Mouse (Mus musculus) kidney, embryonic 16.5 days (tissue): ENCODE results near the gene Mier3. TPM values are rescaled to one million over a fixed set of nuclear protein-coding genes. Genes with fewer than 3 reads are reported as not detected.

Experiments used
- ATAC-seq: fragments of 200-750 bp; cut with Nextera tagmentation; 2 replicates; pipeline ENCODE4 v1.8.0; 2017; ENCODE audit warnings: moderate TSS enrichment; ENCODE audit not compliant: low FRiP score, low TSS enrichment
- H3K27ac ChIP-seq: fragments of 300-500 bp; sonication (generic); 2 replicates; pipeline ENCODE4 v1.5.1; 2014; ENCODE audit warnings: low read length
- H3K27me3 ChIP-seq: fragments of 300-500 bp; sonication (generic); 2 replicates; pipeline ENCODE4 v1.6.1; 2014; ENCODE audit warnings: low read length, control low read depth, mixed read lengths; ENCODE audit not compliant: insufficient read depth
- H3K36me3 ChIP-seq: fragments of 300-500 bp; sonication (generic); 2 replicates; pipeline ENCODE4 v1.6.1; 2014; ENCODE audit warnings: low read length, control low read depth, mixed read lengths; ENCODE audit not compliant: insufficient read depth
- H3K4me1 ChIP-seq: fragments of 300-500 bp; sonication (generic); 2 replicates; pipeline ENCODE4 v1.6.1; 2014; ENCODE audit warnings: low read length, control low read depth, mixed read lengths; ENCODE audit not compliant: insufficient read depth
- H3K4me2 ChIP-seq: fragments of 300-500 bp; sonication (generic); replicated peaks from 2 replicates; pipeline ENCODE4 v1.6.1; 2014; ENCODE audit warnings: low read depth, low read length
- H3K4me3 ChIP-seq: fragments of 300-500 bp; sonication (generic); 2 replicates; pipeline ENCODE4 v1.5.1; 2014; ENCODE audit warnings: mild to moderate bottlenecking, low read length
- H3K9ac ChIP-seq: fragments of 300-500 bp; sonication (generic); replicated peaks from 2 replicates; pipeline ENCODE4 v1.6.1; 2014; ENCODE audit warnings: low read length
- H3K9me3 ChIP-seq: fragments of 300-500 bp; sonication (generic); 2 replicates; pipeline ENCODE4 v1.6.1; 2016; ENCODE audit warnings: low read length, control low read depth
- WGBS: fragments of 180-500 bp; shearing (Covaris S2); extraction: QIAGEN DNeasy Blood & Tissue Kit; methylation state at CpG from one replicate; pipeline ENCODE4 v1.1.7; 2014; 5-methylcytosine and 5-hydroxymethylcytosine counted together
- polyA plus RNA-seq: library from polyadenylated mRNA; unstranded; fragments of >200 nt; fragmentation: Nextera tagmentation; extraction: Ambion mirVana; gene quantifications from 2 replicates; pipeline ENCODE4 v1.2.1, GENCODE M21; 2015

Mier3 gene
- polyA plus RNA-seq, 1 experiment from 2014 or later: 18.3 TPM

DNA sequence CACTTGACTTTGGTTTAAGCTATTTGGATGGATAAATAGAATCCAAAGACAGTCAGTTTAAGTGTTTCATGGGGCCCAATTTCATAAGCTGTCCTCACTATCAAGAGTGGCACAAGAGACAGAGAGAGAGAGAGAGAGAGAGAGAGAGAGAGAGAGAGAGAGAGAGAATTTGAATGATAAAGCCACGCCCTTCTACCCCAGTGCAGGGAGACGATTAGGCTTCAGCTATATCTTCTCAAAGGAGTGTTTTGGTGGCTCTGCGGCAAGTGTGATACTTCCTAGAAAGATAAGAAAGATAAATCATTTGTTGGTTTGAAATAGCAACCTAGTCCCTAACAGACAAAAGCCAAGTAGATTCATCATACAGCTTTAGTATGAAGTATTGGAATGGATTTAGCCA is 24.0 kb upstream of the Mier3 start:
- 66% methylated on average over 3 of the region's 3 CpGs for WGBS
- H3K36me3 ChIP-seq: no peaks in the 10 kb centered on the region
- H3K27me3 ChIP-seq: no peaks in the 10 kb centered on the region
- no peak overlapping the region for H3K4me2 ChIP-seq
- no peaks in the 10 kb centered on the region for H3K9me3 ChIP-seq
- H3K4me3 ChIP-seq: no peak overlapping the region
- ATAC-seq: no peak
- peaks cover 17% of the 10 kb centered on the region for H3K4me1 ChIP-seq
- no peak overlapping the region for H3K9ac ChIP-seq
- no peak overlapping the region for H3K27ac ChIP-seq

GRCm38 (mm10) chr13:111658501-111659280 is 22.1 kb upstream of the Mier3 start:
- H3K9me3 ChIP-seq: no peaks in the 10 kb centered on the region
- no peak overlapping the region for H3K4me3 ChIP-seq
- 37% methylated on average over 12 of the region's 12 CpGs for WGBS
- H3K27ac ChIP-seq: no peak overlapping the region
- H3K4me2 ChIP-seq: no peak overlapping the region
- peaks cover 17% of the 10 kb centered on the region for H3K4me1 ChIP-seq
- no peak overlapping the region for H3K9ac ChIP-seq
- H3K27me3 ChIP-seq: no peaks in the 10 kb centered on the region
- no peaks in the 10 kb centered on the region for H3K36me3 ChIP-seq
- 0 out of 2 replicates have a peak, but pooled peaks have one; percentile 19 for ATAC-seq

- 72% methylated on average over 8 of the region's 8 CpGs for WGBS
- no peaks in the 10 kb centered on the region for H3K9me3 ChIP-seq
- no peak overlapping the region for H3K4me2 ChIP-seq
Observed at GRCm38 (mm10) chr13:111659430-111659829, 21.3 kb upstream of the Mier3 start.

DNA sequence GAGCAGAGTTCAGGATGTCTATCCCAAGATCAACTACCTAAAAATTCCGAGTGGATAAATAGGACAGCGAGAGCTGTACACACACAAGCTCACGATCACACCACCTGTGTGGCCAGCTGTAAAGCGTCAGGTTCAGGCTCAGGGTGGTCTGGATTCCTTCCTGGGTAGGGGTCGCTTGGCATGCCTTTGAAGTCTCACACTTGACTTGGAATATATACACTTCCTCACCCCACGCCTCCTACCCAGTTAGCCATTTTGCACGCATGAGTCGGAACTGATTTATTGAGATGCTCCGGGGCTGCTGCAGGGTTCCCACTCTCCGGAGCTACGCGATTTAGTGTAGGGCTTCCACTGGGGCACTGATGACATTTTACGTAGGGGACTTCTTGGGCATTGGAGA is 20.7 kb upstream of the Mier3 start:
- peak; percentile 51; the same call in 1 of the 2 replicates for ATAC-seq
- WGBS: 17% methylated on average over 13 of the region's 13 CpGs
- no peaks in the 10 kb centered on the region for H3K36me3 ChIP-seq
- peaks cover 17% of the 10 kb centered on the region for H3K4me1 ChIP-seq
- H3K4me3 ChIP-seq: no peak overlapping the region
- peak overlapping the region; percentile 5; the same call in 1 of the 2 replicates for H3K4me2 ChIP-seq
- no peaks in the 10 kb centered on the region for H3K27me3 ChIP-seq
- no peak overlapping the region for H3K9ac ChIP-seq
- H3K9me3 ChIP-seq: no peaks in the 10 kb centered on the region
- no peak overlapping the region for H3K27ac ChIP-seq

More at GRCm38 (mm10) chr13:111659430-111659829, 21.3 kb upstream of the Mier3 start:
- no peak overlapping the region for H3K4me3 ChIP-seq
- no peaks in the 10 kb centered on the region for H3K27me3 ChIP-seq
- H3K27ac ChIP-seq: no peak overlapping the region
- H3K36me3 ChIP-seq: no peaks in the 10 kb centered on the region
- no peak overlapping the region for H3K9ac ChIP-seq
- peaks cover 17% of the 10 kb centered on the region for H3K4me1 ChIP-seq
- ATAC-seq: no peak

GRCm38 (mm10) chr13:111660556-111660955 is 20.2 kb upstream of the Mier3 start:
- ATAC-seq: no peak
- WGBS: 62% methylated on average over 3 of the region's 3 CpGs
- no peak overlapping the region for H3K27ac ChIP-seq

GRCm38 (mm10) chr13:111668016-111668415 is 12.8 kb upstream of the Mier3 start:
- 95% methylated on average over 7 of the region's 7 CpGs for WGBS
- no peaks in the 10 kb centered on the region for H3K9me3 ChIP-seq
- no peaks in the 10 kb centered on the region for H3K36me3 ChIP-seq
- no peak for ATAC-seq
- no peak overlapping the region for H3K4me2 ChIP-seq
- H3K27ac ChIP-seq: no peak overlapping the region
- no peaks in the 10 kb centered on the region for H3K4me1 ChIP-seq
- H3K27me3 ChIP-seq: no peaks in the 10 kb centered on the region
- H3K4me3 ChIP-seq: no peak overlapping the region
- H3K9ac ChIP-seq: no peak overlapping the region

More at GRCm38 (mm10) chr13:111660556-111660955, 20.2 kb upstream of the Mier3 start:
- no peak overlapping the region for H3K4me3 ChIP-seq
- peaks cover 17% of the 10 kb centered on the region for H3K4me1 ChIP-seq
- no peaks in the 10 kb centered on the region for H3K9me3 ChIP-seq
- H3K36me3 ChIP-seq: no peaks in the 10 kb centered on the region
- no peaks in the 10 kb centered on the region for H3K27me3 ChIP-seq
- 0 out of 2 replicates have a peak overlapping the region, but pooled peaks have one; percentile 5 for H3K4me2 ChIP-seq
- H3K9ac ChIP-seq: no peak overlapping the region

GRCm38 (mm10) chr13:111676841-111677240 is 3.9 kb upstream of the Mier3 start:
- H3K27me3 ChIP-seq: no peaks in the 10 kb centered on the region
- no peaks in the 10 kb centered on the region for H3K4me1 ChIP-seq
- peaks cover 9% of the 10 kb centered on the region; the same call in 1 of the 2 replicates for H3K9me3 ChIP-seq
- no peak overlapping the region for H3K4me3 ChIP-seq
- no peak overlapping the region for H3K9ac ChIP-seq
- no peak overlapping the region for H3K27ac ChIP-seq
- H3K36me3 ChIP-seq: no peaks in the 10 kb centered on the region
- no peak for ATAC-seq
- no peak overlapping the region for H3K4me2 ChIP-seq
- WGBS: 92% methylated on average over 3 of the region's 3 CpGs

DNA sequence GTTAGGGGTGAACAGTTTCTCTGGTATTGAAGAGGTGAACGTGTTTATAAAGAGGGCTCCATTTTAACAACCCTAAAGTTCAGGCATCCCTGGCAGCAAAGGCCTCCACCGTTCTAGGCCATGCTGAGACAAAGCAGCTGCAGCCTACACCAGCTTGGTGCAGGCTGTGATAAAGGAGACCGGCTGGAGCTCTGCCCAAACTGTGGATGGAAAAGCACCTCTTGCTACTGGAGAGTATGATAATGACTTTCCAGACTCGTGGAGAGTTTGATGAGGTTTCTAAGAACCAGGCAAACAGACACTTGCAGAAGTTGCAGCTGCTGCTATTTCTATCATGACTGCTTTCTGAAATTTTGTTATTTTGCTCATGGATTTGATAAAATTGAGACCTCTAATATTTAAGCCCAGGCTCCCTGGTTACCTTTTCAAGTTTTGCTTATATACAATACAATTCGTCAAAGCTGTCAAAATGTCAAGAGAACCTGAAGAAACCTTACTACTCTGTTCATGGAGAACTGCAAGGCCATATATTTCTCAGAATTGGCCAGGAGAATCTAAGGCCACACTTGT is 3.4 kb downstream of the Mier3 start:
- H3K9ac ChIP-seq: no peak overlapping the region
- H3K36me3 ChIP-seq: no peaks in the 10 kb centered on the region
- H3K4me3 ChIP-seq: no peak overlapping the region
- no peak overlapping the region for H3K4me2 ChIP-seq
- ATAC-seq: no peak
- H3K9me3 ChIP-seq: no peaks in the 10 kb centered on the region
- no peaks in the 10 kb centered on the region for H3K27me3 ChIP-seq
- no peak overlapping the region for H3K27ac ChIP-seq
- WGBS: 44% methylated on average over 5 of the region's 5 CpGs
- peaks cover 10% of the 10 kb centered on the region for H3K4me1 ChIP-seq

- Histone ChIP-seq H3K9me3 (no peaks in the 10 kb centered on the region), H3K4me1 (peaks cover 10% of the 10 kb centered on the region), H3K4me3 (peak overlapping the region; percentile 78), H3K27me3 (no peaks in the 10 kb centered on the region), H3K9ac (peak overlapping the region; percentile 99), H3K27ac (peak overlapping the region; percentile 97), H3K4me2 (peak overlapping the region; percentile 88), H3K36me3 (no peaks in the 10 kb centered on the region)
- peak; percentile 97 for ATAC-seq
- WGBS: 0% methylated on average over 66 of the region's 86 CpGs
Observed at GRCm38 (mm10) chr13:111685751-111686462, 5.1 kb downstream of the Mier3 start.
